Mouse (Mus musculus) right cerebral cortex, postnatal 25 days (tissue): Measurements from ENCODE around the gene Wdr46.

Source experiments
- DNase-seq: peaks from one replicate; pipeline ENCODE4 v3.0.0; 2022

Wdr46 gene

DNA sequence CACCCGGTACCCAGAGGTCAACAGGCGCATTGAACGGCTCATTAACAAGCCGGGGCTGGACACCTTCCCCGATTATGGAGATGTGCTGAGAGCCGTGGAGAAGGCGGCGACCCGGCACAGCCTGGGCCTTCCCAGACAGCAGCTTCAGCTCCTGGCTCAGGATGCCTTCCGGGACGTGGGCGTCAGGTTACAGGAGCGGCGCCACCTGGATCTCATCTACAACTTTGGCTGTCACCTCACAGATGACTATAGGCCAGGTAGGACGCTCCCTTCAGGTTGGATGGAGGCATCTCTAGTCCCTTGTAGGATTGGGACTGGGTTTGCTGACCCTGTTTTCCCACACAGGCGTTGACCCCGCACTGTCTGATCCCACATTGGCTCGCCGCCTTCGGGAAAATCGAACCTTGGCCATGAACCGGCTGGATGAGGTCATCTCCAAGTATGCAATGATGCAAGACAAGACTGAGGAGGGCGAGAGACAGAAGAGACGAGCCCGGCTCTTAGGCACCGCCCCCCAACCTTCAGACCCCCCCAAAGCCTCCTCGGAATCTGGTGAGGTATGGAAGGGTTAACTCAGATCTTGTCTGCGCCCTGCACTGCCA lies 28.5 kb upstream of the Wdr46 start:
- no peak for DNase-seq

DNA sequence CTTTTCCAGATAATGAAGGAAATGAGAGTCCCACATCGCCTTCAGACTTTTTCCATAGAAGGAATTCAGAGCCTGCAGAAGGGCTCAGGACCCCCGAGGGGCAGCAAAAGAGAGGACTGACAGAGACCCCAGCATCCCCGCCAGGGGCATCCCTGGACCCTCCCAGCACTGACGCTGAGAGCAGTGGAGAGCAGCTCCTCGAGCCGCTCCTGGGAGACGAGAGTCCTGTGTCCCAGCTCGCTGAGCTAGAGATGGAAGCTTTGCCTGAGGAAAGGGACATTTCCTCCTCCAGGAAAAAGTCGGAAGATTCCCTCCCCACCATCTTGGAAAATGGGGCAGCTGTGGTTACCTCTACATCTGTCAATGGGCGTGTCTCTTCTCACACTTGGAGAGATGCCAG lies 27.2 kb upstream of the Wdr46 start:
- no peak for DNase-seq

DNA sequence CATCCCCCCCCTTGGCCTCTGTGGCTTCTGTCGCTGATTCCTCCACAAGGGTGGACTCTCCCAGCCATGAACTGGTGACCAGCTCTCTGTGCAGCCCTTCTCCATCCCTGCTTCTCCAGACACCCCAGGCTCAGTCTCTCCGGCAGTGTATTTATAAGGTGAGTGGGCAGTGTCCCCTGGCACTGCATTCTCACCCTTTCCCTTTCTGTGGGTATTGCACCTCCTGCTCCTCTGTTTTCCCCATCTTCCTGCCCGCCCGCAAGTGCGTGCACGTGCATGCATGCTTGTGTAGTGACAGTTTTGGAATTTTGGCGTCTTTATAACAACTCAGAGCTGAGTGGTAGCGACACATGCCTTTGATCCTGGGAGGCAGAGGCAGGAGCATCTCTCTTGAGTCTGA lies 26.6 kb upstream of the Wdr46 start:
- no peak for DNase-seq

DNA sequence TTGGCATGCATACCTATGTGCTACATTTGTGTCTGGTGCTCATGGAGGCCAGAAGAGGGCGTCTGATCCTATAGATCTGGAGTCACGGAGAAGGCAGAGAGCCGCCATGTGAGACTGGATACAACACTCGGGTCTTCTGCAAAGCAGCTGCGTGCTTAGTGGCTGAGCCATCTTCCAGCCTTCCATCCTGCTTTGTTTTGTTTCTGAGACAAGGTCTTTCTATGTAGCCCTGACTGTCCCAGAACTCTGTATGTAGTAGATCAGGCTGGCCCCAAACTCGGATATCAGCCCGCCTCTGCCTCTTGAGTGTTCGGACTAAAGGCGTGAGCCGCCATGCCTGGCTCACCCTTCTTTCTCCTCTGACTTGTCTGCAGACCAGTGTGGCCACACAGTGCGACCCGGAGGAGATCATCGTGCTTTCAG lies 25.5 kb upstream of the Wdr46 start:
- DNase-seq: no peak

DNA sequence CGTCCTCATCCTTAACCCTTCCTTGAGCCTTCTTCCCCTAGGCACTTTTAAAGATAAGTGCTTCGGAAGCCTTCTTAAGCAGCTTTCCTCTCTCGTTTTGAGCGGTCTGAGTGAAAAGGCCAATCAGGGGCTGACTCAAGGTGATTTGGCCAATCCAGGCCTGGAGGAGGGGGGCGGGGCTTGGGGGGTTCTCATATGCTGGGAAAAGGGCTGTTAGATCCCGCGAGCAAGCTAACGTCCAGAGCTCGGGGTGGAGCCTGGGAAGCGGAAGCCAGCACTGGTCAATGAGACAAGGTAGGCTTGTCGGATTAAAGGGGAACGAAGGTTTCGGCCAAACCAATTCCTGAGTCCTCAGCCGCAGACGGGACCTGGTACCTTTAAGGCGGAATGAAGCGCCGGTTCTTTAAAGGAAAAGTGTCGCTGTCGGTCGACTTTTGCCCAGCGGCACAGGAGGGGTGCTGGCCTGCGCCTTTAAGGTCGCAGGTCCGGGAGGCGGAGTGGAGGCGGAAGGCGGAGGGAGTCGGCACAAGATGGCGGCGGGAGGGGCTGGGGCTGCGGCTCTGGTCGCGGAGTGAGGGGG lies 24.7 kb upstream of the Wdr46 start, which contains the start of the genes Tapbp and Zbtb22:
Gene Tapbp, plus strand, starts transcription at position 229 of the 580 bp plus-strand sequence.
Gene Zbtb22, plus strand, starts transcription at position 234 of the 580 bp plus-strand sequence.
- peak; percentile 96 for DNase-seq

DNA sequence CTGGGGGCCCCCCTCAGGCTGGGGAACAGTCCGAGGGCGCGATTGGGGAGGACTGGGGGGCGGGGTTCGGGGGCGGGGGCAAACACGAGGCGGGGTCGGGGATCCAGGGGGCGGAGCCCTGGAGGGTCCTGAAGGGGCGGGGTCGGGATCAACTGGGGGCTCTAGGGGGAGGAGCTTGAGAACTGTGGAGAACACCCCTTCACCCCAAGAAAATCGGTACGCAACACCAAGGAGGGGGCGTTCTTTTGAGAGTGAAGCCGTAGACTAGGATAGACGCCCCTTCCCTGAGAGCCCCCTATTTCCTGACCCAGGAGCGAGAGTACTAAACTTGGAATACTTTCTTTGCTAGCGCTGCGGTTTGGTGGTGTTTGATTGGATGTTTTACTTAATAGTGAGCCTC lies 24.2 kb upstream of the Wdr46 start:
- DNase-seq: no peak

DNA sequence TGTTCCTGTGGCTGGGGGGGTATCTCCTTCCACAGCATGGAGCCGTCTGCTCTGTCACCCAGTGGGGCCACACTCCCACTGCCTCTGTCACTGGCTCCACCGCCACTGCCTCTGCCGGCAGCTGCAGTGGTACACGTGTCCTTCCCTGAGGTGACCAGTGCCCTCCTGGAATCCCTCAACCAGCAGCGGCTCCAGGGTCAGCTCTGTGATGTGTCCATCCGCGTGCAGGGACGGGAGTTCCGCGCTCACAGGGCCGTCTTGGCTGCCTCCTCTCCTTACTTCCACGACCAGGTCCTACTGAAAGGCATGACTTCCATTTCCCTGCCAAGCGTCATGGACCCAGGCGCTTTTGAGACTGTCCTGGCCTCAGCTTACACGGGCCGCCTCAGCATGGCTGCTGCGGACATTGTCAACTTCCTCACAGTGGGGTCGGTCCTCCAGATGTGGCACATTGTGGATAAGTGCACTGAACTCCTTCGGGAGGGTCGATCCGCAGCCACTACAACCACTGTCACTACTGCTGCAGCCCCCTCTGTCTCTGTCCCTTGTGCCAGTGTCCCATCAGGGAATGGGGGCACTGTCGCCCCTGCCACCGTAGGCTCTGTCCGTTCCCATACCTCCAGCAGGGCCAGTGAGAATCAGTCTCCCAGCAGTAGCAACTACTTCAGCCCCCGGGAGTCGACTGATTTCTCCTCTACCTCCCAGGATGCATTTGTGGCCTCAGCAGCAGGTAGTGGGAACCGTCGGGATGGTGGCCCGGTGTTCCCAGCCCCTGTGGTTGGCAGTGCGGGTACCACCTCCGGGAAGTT lies 23.4 kb upstream of the Wdr46 start:
- DNase-seq: no peak

DNA sequence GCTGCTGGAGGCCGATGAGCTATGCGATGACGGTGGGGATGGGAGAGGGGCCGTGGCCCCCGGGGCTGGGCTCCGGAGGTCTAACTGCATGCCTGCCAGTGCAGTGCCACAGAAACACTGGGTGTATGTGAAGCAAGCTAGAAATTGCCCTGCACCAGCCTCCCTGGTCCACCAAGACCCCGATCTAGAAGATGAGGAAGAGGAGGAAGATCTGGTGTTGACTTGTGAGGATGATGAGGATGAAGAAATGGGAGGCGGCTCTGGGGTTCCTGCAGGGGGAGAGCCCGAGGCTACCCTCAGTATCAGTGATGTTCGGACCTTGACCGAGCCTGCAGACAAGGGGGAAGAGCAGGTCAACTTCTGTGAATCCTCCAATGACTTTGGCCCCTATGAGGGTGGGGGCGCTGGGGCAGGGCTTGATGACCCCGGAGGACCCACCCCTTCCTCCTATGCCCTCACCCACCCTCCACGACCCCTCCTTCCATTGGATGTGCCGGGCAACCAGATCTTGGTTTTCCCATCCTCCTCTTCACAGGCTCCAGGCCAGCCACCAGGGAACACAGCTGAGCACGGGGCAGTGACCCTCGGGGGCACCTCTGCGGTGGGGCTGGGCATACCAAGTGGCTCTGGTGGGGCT lies 22.7 kb upstream of the Wdr46 start:
- no peak for DNase-seq

DNA sequence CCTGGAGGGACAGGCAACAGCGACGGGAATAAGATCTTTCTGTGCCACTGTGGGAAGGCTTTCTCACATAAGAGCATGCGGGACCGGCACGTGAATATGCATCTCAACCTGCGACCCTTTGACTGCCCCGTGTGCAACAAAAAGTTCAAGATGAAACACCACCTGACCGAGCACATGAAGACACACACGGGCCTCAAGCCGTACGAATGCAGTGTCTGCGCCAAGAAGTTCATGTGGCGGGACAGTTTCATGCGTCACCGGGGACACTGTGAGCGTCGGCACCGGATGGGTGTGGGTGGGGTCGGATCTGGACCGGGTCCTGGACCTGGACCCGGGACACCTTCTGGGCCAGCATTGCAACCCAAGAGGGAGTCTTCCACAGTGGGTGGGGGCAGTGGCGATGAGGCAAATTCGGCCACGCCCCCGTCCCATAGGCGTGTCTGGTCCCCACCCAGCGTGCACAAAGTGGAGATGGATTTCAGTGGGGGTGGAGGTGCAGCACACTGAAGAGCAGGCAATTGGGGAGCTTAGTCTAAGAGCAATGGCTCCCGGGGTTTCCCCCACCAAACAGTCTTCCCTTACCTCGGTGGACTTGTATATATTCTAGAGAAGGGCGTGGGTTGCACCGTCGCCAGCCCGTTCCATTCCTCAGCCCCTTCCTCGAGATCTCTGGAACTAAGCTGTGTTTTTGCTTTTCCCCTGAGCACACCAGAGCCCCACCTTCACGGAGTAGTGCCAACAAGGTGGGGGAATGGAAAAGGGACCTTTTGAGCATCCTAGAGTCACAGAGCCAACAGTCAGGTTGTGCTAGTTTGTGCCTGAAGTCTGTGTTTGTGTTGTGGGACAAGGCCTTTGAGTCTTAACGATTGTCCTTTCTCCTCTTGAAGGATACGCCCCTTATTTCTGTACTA lies 21.9 kb upstream of the Wdr46 start:
- no peak for DNase-seq

DNA sequence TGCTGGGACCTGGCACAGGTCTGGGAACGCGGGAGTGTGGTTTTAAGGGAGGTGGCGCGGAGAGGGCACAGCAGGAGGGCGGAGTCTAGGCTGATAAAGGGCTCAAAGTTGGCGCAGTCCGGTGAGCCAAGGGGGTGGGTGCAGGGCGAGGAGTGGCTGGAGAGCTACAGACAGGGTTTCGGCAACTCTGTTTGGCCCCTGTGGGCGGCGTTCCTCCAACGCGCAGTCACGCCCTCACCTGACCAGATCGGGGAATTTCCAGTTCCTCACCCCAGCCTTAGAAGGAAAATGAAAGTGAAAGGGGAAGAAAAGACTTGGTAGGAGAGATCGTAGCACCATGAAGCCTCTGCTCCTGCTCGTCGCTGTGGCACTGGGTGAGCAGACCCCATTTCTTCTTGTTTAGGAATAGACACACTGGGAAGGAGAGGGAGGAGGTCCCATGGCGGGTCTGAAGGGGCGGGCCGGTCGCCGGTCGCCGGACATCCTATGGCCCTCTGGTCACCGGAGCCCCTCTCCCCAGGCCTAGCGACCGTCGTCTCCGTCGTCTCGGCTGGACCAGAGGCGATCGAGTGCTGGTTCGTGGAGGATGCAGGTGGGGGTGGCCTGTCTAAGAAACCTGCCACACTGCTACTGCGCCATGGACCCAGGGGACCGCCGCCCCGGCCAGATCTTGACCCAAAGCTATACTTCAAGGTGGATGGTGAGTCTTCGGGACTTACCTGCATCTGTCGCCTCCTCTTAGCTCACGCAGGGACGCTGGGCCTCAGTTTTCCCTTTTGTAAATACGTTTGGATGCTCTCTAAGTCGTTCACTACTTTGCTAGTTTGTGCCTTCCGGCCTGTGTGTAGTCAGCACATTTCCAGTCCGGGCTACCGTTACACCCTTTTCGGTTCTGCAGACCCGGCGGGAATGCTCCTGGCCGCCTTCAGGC lies 20.8 kb upstream of the Wdr46 start:
- DNase-seq: peak; percentile 47

DNA sequence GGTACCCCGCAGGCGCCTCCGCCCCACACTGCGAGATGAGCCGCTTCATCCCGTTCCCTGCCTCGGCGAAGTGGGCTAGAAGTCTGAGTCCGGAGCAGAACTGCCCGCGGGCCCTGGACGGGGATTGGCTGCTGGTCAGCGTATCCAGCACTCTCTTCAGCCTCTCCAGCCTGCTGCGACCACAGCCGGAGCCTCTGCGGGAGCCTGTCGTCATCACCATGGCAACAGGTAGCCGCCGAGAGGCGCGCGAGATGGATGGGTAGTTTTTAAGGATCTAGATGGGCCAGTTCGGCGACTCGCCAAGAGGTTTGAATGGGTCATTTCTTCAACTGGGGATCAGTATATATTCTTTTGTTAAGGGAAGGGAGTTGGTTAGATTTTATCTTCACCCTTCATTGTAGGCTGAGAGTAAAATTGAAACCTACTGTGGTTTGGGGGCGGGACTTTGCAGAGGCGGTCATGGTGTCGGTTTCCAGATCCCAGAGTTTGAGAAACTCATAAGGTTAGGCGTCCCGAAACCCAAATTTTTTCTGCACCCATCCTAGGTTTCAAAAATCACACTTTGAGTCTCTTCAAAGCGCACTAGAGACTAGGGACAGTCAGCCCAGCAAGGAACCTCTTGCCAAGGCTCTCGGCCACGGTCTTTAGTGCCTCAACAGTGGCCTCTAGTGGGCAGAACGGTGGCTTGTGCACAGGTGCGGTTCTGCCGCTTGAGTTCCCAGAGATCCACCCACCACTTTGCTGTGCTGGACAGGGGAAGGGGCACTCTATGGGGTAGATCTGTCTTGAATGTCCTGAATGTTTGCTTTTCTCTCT lies 20.0 kb upstream of the Wdr46 start:
- peak; percentile 75 for DNase-seq

DNA sequence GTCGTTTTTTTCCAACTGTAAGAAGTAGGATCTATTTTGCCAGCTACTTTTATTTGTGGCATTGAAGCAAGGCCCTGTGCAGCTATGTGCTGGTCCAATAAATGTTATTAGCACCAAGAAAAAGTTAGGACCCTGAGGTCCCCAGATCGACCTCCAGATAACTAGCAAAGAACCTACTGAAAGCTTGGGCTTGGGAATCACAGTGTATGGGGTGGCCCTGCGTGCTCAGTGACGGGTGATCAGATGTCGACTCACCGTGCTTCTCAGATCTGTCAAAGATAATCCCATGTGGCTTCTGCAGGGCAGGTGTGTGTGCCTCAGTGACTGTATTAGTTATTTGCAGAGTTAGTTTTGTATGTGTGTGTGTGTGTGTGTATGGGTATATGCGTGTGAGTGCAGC lies 19.1 kb upstream of the Wdr46 start:
- DNase-seq: no peak

DNA sequence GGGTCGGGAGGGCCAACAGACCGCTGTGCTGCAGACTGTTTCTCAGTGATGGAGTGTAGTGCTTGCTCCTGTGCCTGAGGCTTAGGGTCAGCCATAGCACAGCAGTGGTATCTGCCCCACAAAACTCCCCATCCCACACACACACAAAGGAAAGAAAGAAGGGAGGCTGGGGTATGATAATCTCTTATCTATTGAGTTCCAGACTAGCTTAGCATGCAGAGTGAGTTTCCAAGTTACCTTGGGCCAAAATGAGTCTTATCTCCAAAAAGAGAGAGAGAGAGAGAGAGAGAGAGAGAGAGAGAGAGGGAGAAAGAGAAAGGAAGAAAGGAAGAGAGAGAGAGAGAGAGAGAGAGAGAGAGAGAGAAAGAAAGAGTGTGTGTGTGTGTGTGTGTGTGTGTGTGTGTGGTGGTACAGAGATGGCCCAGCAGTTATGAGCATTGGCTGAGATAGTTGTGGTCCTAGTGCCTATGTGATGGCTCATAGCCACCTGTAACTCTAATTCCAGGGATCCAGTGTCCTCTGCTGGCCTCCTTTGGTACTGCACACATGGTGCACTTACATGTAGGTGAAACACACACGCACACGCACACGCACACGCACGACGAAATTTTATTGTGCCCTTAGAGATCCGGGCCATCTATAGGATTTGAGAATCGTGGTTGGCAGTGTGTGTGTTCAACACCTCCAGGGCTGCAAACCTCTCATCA lies 15.7 kb upstream of the Wdr46 start:
- DNase-seq: no peak

DNA sequence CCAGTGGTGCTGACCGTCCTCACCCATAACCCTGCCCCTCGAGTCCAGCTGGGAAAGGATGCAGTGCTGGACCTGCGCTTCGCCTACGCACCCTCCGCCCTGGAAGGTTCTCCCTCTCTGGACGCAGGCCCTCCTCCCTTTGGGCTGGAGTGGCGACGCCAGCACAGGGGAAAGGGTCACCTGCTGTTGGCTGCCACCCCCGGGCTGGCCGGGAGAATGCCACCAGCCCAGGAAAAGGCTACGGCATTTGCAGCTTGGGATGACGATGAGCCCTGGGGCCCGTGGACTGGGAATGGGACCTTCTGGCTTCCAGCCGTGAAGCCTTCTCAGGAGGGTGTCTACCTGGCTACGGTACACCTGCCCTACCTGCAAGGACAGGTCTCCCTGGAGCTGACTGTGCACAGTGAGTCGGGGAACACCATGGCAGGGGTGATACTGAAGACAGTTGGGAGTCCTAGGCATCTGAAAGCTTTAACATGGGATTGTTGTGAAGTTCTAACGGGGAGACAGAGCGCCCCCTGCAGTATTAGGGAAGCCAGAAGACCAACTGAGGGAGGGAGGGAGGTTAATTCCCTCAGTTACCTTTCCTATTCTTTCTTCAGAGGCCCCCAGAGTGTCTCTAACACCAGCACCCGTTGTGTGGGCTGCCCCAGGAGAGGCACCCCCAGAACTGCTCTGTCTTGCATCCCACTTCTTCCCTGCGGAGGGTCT lies 14.9 kb upstream of the Wdr46 start:
- no peak for DNase-seq

DNA sequence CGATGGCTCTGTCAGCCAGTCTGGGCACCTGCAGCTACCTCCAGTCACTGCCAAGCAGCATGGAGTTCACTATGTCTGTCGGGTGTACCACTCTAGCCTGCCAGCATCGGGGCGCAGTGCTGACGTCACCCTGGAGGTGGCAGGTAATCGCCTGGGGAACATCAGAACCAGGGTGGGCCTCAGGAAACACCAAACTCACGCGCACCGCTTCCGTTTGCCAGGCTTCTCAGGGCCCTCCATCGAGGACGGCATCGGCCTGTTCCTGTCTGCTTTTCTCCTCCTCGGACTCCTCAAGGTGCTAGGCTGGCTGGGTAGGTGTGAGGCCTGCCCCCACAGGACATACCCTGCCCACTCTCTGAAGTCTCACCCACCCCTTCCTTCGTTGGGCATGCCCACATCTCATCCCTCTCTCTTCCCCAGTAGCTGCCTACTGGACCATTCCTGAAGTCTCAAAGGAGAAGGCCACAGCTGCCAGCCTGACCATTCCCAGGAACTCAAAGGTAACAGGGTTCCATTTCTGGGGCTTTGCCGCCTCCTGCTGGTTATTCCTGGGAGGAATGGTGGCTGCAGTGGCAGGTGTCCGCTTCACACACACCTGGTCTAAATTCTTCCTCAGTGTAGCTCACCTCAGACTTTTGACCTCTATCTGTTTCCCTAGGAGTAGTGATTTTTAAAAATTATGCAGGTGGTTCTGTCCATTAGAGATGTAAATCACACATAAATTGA lies 14.1 kb upstream of the Wdr46 start:
- no peak for DNase-seq

DNA sequence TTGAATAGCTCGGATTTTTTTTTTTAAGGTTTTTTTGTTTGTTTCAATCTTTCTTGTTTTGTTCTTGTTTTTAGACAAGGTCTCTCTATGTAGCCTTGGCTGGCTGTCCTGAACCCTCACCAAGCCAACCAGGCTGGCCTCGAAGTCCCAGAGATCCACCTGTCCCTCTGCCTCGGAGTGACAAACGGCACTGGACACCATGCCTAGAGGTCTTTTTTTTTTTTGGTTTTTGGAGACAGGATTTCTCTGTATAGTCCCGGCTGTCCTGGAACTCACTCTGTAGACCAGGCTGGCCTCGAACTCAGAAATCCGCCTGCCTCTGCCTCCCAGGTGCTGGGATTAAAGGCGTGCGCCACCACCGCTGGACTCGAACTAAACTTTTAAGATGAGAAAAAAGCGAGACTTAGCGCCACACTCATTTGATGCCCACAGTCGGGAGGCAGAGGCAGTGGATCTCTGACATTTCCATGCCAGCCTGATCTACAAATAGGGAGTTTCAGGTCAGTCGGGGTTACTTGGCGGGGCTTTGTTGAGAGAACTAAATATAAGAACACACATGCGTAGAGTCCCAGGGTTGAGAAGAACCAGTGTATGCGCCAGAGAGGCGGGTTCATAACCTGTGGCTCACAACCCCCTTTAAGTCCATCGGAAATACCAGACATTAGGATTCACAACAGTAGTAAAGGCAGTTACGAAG lies 12.1 kb upstream of the Wdr46 start:
- no peak for DNase-seq

DNA sequence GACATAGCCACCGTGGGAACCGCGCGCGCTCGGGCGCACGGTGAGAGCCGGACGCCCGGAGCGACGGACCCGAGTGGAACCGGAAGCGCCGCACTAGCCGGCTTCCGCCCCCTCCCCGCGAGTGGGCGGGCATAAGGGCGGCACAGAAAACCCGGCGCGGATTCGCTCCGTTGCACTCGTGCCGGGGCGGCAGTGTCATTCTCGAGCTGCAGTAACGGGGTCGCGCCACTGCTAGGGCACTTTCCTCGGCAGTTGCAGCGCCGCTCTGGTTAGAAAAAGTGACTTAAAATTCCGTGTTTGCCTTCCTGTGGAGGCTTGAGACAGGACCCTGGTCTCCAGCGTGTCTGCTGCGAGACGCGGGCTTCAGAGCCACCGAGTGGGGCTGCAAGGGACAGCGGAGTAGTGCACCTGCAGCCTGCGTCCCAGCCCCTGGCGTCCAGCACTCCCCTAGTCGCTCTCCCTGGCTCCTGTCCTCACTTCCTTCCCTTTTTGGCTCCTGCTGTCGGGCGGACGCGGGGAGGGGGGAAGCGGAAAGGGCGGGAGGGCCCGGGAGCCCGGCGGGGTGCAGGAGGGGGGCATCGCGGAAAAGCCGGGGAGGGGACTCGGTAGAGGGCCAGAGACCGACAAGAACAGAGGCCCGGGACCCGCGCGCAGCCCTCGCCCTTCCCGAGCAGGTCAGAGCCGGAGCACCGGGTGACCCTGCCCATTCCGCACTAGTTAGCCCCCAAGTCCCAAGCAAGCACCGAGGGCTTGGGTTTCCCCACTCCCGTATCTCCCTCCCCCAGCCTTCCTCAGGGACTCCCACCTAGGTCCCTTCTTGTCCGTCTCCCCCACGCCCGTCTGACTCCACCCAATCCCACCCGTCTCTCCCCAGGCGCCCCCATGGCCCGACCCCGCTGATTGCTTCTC lies 10.8 kb upstream of the Wdr46 start, which contains the start of gene Rgl2:
Gene Rgl2, plus strand, starts transcription at position 173 of the 909 bp plus-strand sequence.
- peak; percentile 93 for DNase-seq
